Mouse (Mus musculus): Measurements from ENCODE around the gene Wfdc5.

DNA sequence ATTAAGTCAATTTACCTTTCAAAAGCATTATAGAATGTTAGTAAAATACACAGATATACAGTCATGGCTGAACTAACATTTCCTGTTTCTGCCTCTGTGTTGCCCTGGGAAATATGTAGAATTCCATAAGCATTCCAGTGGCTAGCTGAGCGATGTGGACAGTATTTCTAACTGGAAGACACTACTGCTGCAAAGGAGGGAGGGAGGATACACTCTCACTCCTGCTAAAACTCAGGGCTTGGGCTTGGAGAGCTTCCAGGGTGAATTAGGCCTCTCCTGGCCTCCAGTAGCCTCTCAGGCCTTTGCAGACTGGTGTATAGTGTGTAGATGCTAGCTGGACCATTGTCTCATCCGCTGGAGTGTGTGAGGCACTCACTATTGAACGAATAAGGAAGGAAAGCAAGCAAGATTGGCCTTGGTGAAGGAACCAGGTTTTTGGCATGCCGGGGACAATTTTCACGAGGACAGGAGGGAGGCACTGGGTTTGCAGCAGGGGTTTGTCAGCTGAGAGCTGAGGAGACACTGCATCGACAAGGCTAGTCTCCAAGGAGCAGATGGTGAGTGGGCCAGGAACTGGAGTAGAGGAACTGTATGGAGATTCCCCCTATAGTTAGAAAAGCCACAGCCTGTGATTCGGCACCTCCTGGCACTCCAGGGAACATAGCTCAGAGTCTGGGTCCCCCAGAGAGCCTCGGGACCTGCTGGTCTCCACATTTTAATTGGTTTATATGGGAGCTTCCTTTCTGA, 7.7 kb downstream of the Wfdc5 start:
- no peak for TF ChIP-seq CTCF (IDR thresholded peaks at IDR 0.05; ENCODE audit: low read depth, low read length)
- TF ChIP-seq POLR2A (IDR thresholded peaks at IDR 0.05; ENCODE audit: extremely low read depth, insufficient read depth, low read length), result no peak
